Mouse (Mus musculus) neural tube, embryonic 11.5 days (tissue): ENCODE results near the gene Evi5l. TPM values are rescaled to one million over a fixed set of nuclear protein-coding genes. Genes with fewer than 3 reads are reported as not detected.
"Not testable (repeated sequence)": the region's sequence is repeated elsewhere in the genome, so short reads cannot be mapped to it uniquely, and the experiment has no call there.

Experiments used
- ATAC-seq: fragments of 200-750 bp; cut with Nextera tagmentation; 2 replicates; pipeline ENCODE4 v1.8.0; 2017; ENCODE audit warnings: moderate number of reproducible peaks, mild to moderate bottlenecking, moderate TSS enrichment, moderate library complexity; ENCODE audit not compliant: insufficient read depth, low FRiP score, low TSS enrichment
- DNase-seq: peaks from one replicate; pipeline ENCODE4 v3.0.0-alpha.2; 2015; ENCODE audit warnings: low spot score
- H3K27ac ChIP-seq: fragments of 300-500 bp; sonication (generic); 2 replicates; pipeline ENCODE4 v1.5.1; 2014; ENCODE audit warnings: low read depth, mild to moderate bottlenecking, low read length
- H3K27me3 ChIP-seq: fragments of 300-500 bp; sonication (generic); 2 replicates; pipeline ENCODE4 v1.6.1; 2014; ENCODE audit warnings: mild to moderate bottlenecking, low read length, mixed read lengths; ENCODE audit not compliant: control insufficient read depth, insufficient read depth
- H3K36me3 ChIP-seq: fragments of 300-500 bp; sonication (generic); 2 replicates; pipeline ENCODE4 v1.6.1; 2014; ENCODE audit warnings: mild to moderate bottlenecking, low read length, moderate library complexity, mixed read lengths; ENCODE audit not compliant: control insufficient read depth, insufficient read depth
- H3K4me1 ChIP-seq: fragments of 300-500 bp; sonication (generic); 2 replicates; pipeline ENCODE4 v1.6.1; 2014; ENCODE audit warnings: low read length, mixed read lengths; ENCODE audit not compliant: control insufficient read depth, insufficient read depth
- H3K4me2 ChIP-seq: fragments of 300-500 bp; sonication (generic); 2 replicates; pipeline ENCODE4 v1.6.1; 2014; ENCODE audit warnings: low read depth, mild to moderate bottlenecking, moderate library complexity
- H3K4me3 ChIP-seq: fragments of 300-500 bp; sonication (generic); 2 replicates; pipeline ENCODE4 v1.5.1; 2014; ENCODE audit warnings: low read depth, low read length
- H3K9ac ChIP-seq: fragments of 300-500 bp; sonication (generic); 2 replicates; pipeline ENCODE4 v1.6.1; 2014; ENCODE audit warnings: mild to moderate bottlenecking, low read length
- H3K9me3 ChIP-seq: fragments of 300-500 bp; sonication (generic); 2 replicates; pipeline ENCODE4 v1.6.1; 2016; ENCODE audit warnings: low read length; ENCODE audit not compliant: control insufficient read depth
- WGBS: fragments of 180-500 bp; shearing (Covaris S2); extraction: QIAGEN DNeasy Blood & Tissue Kit; methylation state at CpG from one replicate; pipeline ENCODE4 v1.1.7; 2014; 5-methylcytosine and 5-hydroxymethylcytosine counted together
- polyA plus RNA-seq: library from polyadenylated mRNA; unstranded; fragments of >200 nt; fragmentation: Nextera tagmentation; extraction: Ambion mirVana; gene quantifications from 2 replicates; pipeline ENCODE4 v1.2.1, GENCODE M21; 2014

Gene Evi5l
- polyA plus RNA-seq, 1 experiment from 2014 or later, result 39.0 TPM

DNA sequence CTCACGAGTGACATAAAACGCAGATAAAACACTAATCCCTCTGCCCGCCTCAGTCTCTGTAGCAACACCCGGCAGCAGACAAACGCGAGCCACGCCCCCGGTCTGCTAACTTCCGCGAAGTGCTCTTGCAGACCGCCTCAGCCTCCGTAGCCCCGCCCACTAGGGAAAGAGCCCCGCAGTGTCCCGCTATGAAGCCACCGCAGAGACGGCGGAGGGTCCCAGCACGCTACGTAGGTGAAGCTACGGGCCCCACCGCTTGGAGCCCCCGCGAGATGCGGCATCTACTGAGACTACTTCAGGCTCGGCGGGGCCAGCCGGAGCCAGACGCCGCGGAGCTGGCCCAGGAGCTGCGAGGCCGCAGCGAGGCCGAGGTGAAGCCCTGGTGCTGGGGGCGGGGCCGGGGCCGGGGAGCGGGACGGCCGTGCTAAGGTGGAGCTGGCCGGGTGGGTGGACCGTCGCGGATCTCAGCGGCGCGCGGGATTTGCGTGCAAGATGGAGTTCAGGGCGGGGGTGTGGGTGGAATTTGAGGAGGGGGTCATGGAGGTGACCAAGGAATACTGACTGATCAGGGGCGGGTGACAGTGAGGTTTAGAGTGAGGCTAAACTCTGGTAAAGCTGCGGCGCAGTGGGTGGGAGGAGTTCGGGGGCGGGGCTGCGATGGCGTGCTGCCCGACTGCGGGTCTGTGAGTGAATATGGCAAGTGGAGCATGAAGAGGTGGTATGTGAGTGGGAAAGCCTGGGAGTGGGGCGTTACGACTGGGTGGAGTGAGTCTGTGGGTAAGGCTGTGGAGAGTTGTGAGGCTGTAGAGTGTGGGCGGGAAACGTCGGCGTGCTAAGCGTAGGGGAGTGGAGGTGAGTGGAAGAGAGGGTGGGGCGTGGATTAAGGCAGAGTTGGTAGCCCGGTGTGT is 86.8 kb downstream of the Evi5l start, which contains the start of gene Snapc2:
Gene Snapc2 (plus strand): TSS at position 147 of the 908 bp plus-strand sequence.
- Histone ChIP-seq H3K27me3 (0 out of 2 replicates have a peak, but pooled peaks cover 2% of the 10 kb centered on the region), H3K27ac (peak within 1 kb of the TSS; percentile 68), H3K36me3 (peaks cover 2% of the 10 kb centered on the region; the same call in 1 of the 2 replicates), H3K4me3 (peak within 1 kb of the TSS; percentile 87), H3K9me3 (no peaks in the 10 kb centered on the region), H3K4me2 (peak within 1 kb of the TSS; percentile 72), H3K4me1 (peaks cover 15% of the 10 kb centered on the region), H3K9ac (peak within 1 kb of the TSS; percentile 84)
- peak; percentile 96 for DNase-seq
- WGBS, result under 1% methylated on average over 69 of the region's 69 CpGs
- peak; percentile 86 for ATAC-seq

DNA sequence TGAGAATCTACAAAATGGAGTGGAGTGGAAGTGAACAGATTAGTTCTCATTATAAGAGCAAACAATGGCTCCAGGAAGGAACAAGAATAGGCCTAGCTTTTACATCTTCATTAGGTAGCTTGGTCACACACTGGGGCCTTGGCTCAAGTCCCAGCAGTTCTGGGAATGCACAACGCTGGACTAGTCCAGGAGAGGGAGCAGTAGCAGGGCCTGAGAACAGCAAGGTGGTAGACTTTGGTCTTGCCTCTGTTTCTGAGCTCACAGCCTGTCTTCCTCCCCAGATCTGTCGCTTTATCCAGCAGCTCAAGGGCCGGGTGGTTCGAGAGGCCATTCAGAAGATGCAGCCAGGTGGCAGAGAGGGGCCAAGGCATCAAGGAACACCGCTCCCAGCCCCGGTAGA is 87.6 kb downstream of the Evi5l start:
- peak overlapping the region; percentile 87 for H3K4me3 ChIP-seq
- H3K27ac ChIP-seq, result no peak overlapping the region
- WGBS, result 69% methylated on average over 6 of the region's 6 CpGs
- no peak overlapping the region for H3K9ac ChIP-seq
- H3K27me3 ChIP-seq, result 0 out of 2 replicates have a peak, but pooled peaks cover 2% of the 10 kb centered on the region
- peaks cover 15% of the 10 kb centered on the region for H3K4me1 ChIP-seq
- DNase-seq (no peak), ATAC-seq (no peak)
- peaks cover 2% of the 10 kb centered on the region; the same call in 1 of the 2 replicates for H3K36me3 ChIP-seq
- H3K4me2 ChIP-seq, result peak overlapping the region; percentile 72
- H3K9me3 ChIP-seq, result no peaks in the 10 kb centered on the region

GRCm38 (mm10) chr8:4255471-4255870 is 89.1 kb downstream of the Evi5l start:
- H3K9me3 ChIP-seq, H3K36me3 ChIP-seq, H3K4me2 ChIP-seq, H3K27ac ChIP-seq, H3K27me3 ChIP-seq, ATAC-seq, H3K9ac ChIP-seq, H3K4me3 ChIP-seq: not testable (repeated sequence)
- WGBS, result 88% methylated on average over 7 of the region's 7 CpGs
- peak; percentile 6 for DNase-seq
- peaks cover 22% of the 10 kb centered on the region for H3K4me1 ChIP-seq

- Histone ChIP-seq H3K36me3 (peaks cover 5% of the 10 kb centered on the region), H3K4me1 (peaks cover 22% of the 10 kb centered on the region), H3K27me3 (no peaks in the 10 kb centered on the region), H3K4me2 (peak overlapping the region; percentile 3; the same call in 1 of the 2 replicates), H3K27ac (no peak overlapping the region), H3K4me3 (no peak overlapping the region), H3K9ac (no peak overlapping the region; the same call in 1 of the 2 replicates), H3K9me3 (no peaks in the 10 kb centered on the region)
- ATAC-seq, result no peak
- WGBS, result 86% methylated on average over 4 of the region's 4 CpGs
- DNase-seq, result no peak
Measured at GRCm38 (mm10) chr8:4256911-4257310, 90.5 kb downstream of the Evi5l start.

DNA sequence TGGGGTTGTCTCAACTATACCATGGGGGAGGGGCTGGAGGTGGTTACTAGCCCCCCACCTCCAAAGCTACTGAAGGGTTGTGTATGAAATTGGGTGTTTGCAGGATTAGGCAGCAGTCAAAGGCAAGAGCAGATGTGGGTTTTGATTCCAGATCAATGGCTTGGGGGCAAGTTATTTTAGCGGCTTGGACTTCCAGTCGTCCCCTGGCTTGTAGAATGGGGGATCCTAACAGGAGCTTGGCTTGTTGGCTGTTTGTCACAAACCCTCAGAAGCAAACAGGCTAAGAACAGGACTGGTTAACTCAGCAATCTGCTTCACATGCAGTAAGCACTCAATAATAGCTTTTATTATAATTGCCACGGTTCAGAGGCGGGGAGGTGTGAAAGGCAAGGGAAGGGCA is 91.0 kb downstream of the Evi5l start:
- Histone ChIP-seq H3K27me3 (no peaks in the 10 kb centered on the region), H3K4me2 (peak overlapping the region; percentile 72), H3K9ac (peak overlapping the region; percentile 97), H3K4me1 (peaks cover 22% of the 10 kb centered on the region), H3K36me3 (peaks cover 5% of the 10 kb centered on the region), H3K9me3 (no peaks in the 10 kb centered on the region), H3K4me3 (0 out of 2 replicates have a peak overlapping the region, but pooled peaks have one; percentile 3), H3K27ac (no peak overlapping the region)
- ATAC-seq (no peak), DNase-seq (no peak)
- 78% methylated on average over 4 of the region's 4 CpGs for WGBS

GRCm38 (mm10) chr8:4258233-4258632 is 91.9 kb downstream of the Evi5l start:
- peak overlapping the region; percentile 91 for H3K4me3 ChIP-seq
- ATAC-seq (peak; percentile 79), DNase-seq (peak; percentile 89)
- WGBS, result 2% methylated on average over 35 of the region's 35 CpGs
- peaks cover 22% of the 10 kb centered on the region for H3K4me1 ChIP-seq
- peak overlapping the region; percentile 97 for H3K9ac ChIP-seq
- H3K27ac ChIP-seq, result peak overlapping the region; percentile 93
- H3K36me3 ChIP-seq, result peaks cover 5% of the 10 kb centered on the region
- no peaks in the 10 kb centered on the region for H3K27me3 ChIP-seq
- H3K9me3 ChIP-seq, result no peaks in the 10 kb centered on the region
- H3K4me2 ChIP-seq, result peak overlapping the region; percentile 72

GRCm38 (mm10) chr8:4258678-4259077 is 92.3 kb downstream of the Evi5l start:
- H3K27me3 ChIP-seq, result no peaks in the 10 kb centered on the region
- peak overlapping the region; percentile 93 for H3K27ac ChIP-seq
- H3K4me1 ChIP-seq, result peaks cover 19% of the 10 kb centered on the region
- H3K4me3 ChIP-seq, result peak overlapping the region; percentile 91
- peaks cover 5% of the 10 kb centered on the region for H3K36me3 ChIP-seq
- H3K4me2 ChIP-seq, result peak overlapping the region; percentile 72
- under 1% methylated on average over 30 of the region's 32 CpGs for WGBS
- ATAC-seq (peak; percentile 71), DNase-seq (no peak)
- peak overlapping the region; percentile 97 for H3K9ac ChIP-seq
- H3K9me3 ChIP-seq, result no peaks in the 10 kb centered on the region

DNA sequence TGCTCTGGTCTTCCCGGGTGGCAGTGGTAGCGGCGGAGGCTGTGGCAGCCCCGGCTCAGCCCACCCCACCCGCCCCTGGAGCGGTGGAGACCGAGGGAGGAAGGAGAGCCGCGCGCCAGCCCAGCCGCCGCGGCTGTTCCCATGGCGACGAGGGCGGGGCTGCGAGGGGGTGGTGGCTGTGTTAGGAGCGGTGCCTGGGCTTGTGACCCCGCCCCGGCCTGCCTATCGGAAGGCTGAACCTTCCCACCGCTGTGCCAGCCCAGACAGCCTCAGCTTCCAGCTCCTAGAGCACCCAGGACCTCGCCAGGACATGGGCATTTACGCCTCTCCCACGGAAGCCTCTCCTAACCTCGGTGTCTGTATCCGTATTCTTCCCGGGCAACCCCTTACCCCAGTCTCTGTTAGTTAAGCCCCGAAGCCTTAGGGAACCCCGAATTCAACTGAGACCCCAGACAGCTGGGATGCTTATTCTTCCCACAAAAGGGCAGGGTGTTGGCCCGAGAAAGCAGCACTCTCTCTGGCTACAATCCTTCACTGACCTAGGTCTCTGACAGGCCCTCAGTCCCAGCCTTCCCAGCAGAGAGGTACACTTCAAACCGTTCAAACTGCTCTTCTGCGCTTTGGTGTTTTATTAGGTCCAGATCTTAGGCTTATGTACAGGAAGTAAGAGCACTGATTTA is 92.9 kb downstream of the Evi5l start, which contains the start of gene Ctxn1:
Gene Ctxn1 (minus strand): TSS at position 150 of the 680 bp plus-strand sequence.
- Histone ChIP-seq H3K27me3 (no peaks in the 10 kb centered on the region), H3K4me1 (peaks cover 16% of the 10 kb centered on the region), H3K4me3 (peak within 1 kb of the TSS; percentile 91), H3K27ac (peak within 1 kb of the TSS; percentile 93), H3K9ac (peak within 1 kb of the TSS; percentile 97), H3K4me2 (peak within 1 kb of the TSS; percentile 72), H3K36me3 (peaks cover 5% of the 10 kb centered on the region), H3K9me3 (no peaks in the 10 kb centered on the region)
- ATAC-seq, result peak; percentile 89
- DNase-seq, result peak; percentile 97
- 7% methylated on average over 33 of the region's 33 CpGs for WGBS
